Mouse (Mus musculus) gonadal fat pad, adult 2 months (tissue): Measurements from ENCODE around the gene Hmg20b. TPM values are rescaled to one million over a fixed set of nuclear protein-coding genes. Genes with fewer than 3 reads are reported as not detected.

Experiments used
- DNase-seq: peaks from one replicate; pipeline ENCODE4 v3.0.0-alpha.2; 2012; ENCODE audit warnings: low read depth
- polyA plus RNA-seq: library from polyadenylated mRNA; depleted of rRNA; stranded (reverse); fragments of >200 nt; gene quantifications from 2 replicates; pipeline ENCODE4 v1.2.3, GENCODE M21; 2012; rRNA removed

The Hmg20b gene
- 60.3 and 76.7 TPM in 2 replicates for polyA plus RNA-seq

DNA sequence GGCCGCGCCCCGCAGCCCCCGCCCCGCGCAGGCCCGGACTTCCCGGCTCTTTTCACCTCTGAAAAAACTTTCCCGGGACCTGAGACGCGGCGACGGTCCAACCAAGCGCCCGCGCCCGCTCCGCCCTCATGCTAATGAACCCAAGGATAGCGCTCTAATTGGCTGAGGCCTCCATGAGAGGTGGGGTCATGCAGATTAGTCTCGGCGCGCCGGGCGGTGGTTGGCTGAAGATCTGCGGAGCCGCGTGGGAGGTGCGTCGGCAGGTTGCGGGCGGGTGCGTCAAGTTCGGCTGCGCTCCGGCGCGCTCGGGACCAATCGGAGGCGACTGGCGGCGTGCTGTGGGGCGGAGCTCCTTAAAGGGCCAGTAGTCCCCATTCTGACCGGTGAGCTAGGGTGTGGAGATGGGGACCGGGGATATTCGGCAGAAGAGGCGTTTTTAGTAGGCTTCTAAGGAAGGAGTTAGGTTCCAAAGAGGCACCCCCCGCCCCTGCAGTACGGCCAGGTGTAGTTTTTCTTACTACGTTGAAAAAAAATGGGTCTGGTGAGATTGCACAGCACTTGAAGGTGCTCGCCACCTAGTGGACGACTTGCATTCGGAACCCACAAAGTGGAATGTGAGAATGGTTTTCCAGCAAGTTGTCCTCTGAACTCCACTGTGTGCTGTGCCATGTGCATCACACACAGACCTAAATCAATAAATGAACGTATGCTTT lies at the start of gene Hmg20b:
Hmg20b (minus strand) TSS at position 130 of the 713 bp plus-strand sequence.
- DNase-seq = peak; percentile 70

DNA sequence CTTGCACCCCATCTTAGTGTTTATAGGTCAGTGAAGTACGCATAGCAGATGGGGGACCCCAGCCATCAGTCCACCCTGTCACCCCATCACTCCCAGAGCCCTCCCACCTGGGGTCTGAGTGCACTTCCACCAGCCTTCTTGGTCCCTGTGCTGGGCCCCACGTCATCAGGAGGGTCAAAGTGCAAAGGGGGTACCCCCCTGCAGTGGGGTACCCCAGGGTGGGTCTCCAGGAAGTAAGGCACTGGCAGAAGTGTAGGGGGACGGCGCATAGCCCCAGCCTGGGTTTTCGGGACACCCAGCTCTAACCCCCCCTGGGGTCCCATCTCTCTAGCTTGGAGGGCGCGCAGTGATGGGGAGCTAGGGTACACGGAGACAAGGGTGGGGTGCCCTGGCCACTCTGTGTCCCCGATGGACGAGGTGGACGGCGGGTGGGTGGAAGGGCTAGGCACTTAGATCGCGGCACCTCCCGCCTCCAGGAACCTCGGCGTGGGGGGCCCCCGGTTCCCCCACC lies 49.6 kb upstream of the Hmg20b start:
- no peak for DNase-seq

DNA sequence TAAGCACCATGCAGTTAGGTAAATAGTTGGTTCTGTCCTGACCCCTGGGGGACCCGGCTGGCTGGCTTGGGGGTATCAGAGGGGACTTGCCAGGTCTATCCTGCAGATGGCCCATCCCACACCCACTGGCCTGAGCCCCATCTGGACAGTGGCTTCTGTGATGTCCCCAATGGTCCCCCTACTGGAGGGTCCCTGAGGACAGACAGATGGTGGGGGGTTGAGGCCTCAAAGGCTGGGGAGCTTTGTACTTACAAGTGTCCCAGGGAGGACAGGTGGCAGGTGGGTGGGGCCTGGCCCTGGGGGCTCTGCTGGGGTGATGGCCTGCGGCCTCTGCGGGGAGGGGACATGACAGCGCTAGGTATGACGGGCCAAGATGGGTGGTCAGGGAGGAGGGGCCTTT lies 49.0 kb upstream of the Hmg20b start:
- no peak for DNase-seq

DNA sequence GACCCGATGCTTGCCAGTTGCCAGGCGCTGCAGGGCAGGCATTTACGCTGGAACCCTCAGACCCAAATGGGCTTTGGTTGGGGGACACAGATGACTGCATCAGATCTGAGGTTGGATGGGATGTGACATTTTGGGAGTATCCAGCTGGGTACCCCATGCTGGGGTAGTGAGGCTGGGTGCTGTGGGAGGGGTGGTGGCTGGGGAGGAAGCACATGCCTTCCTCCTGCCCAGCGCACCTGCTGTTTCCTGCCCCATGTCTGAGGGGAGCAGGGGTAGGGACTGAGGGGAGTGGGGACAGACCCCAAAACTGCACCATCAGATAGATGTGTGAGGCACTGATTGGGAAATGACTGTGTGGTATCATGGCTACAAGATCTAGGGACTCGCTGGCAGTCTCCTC lies 46.5 kb upstream of the Hmg20b start:
- no peak for DNase-seq

DNA sequence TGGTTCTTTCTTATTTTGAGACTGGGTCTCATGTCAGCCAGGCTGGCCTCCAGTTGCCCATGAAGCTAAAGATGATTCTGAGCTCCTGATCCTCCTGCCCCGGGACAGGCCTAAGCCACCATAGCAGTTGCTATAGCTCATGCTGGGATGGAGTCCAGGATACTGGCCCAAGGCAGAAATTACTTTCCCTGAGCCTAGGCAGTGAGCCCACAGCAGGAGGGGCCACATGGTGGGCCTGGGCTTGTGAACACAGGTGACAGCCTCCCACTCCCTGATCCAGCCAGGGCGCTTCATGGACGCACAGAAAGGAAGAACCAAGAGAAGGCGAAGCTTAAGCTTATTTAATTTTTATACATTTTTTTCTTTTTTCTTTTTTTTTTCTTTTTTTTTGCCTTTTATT lies 45.6 kb upstream of the Hmg20b start:
- DNase-seq = no peak

DNA sequence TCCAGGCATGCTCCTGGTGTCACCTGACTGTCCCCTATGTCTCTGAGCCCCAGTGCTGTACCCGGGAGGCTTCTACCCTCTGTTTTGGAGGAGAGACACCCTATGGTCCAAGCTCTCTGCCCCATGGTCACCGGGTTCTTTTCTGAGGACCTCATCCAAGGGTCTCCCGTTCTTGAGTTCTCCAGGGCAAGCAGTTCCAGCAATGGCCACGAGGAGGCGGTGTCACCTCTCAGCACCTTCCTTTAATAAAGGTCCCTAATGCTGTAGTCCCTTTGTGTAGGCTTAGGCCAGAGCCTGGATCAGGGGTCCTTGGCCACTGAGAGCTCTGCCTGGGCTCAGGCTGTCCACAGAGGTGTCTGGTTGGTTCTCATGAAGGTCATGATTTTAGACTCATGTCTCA lies 44.8 kb upstream of the Hmg20b start:
- DNase-seq = no peak

DNA sequence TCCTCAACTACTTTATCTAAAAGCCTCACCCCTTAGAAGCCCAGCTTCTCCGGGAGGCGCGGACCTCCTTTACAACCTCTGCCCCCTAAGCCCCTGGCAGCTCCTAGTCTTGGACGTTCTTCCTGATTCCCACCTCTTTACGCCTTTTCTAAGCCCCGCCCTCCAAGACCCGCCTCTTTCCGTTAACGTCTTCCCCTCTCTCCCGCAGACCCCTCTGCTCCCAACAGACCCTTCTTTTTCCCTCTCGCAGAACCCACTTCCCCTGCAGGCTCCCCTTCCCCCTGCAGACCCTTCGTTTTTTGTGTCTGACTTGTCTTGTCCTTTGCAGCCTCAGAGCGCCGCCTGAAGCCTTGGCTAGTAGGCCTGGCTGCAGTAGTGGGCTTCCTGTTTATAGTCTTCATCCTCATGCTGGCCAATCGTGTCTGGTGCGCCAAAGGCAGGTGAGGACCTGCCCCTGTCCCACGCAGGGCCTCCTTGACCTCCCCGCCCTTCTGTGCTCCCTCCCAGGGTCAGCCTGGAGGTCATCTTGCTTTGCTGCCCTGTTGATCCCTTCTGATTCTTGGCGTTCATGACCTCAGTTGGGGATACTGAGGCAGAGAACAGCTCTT lies 43.3 kb upstream of the Hmg20b start:
- no peak for DNase-seq

DNA sequence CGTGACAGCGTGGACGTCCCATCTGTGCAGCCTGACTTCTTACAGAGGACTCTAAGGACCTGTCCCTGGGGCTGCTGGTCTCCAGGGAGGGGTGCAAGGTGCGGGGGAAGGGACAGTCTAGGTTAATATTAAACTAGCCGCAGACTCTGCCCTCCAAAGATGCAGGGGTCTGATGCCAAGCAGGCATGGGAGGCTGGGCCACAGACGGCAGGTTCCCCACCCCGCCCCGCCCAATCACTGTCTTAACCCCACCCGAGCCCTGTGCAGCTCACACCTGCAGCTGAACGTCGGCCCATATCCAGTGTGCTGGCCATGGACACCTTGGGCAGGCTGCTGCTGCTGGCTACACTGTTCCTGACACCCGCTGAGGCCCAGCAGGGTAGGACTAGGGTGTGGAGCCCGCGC lies 42.5 kb upstream of the Hmg20b start, which contains the start of gene Smim24:
Smim24 (plus strand) TSS at position 271 of the 405 bp plus-strand sequence.
- DNase-seq = no peak

DNA sequence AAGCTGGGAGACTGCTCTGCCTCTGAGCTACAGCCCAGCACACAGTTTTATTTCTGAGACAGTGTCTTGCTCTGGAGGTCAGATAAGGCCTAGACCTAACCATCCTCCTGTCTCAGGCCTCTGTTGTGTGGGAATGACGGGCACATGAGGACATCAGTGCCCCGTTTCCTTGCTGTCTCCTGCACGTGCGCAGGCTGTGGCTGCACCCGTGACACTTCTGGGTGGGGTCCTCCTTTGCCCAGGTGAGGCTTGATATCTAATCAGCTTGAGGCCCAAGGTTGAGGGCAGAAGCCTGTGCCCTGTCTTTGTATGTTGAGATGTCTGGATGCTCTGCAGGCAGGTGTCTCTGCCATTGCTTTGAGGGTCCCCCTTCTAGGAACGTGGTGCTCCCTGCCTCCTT lies 42.0 kb upstream of the Hmg20b start:
- no peak for DNase-seq

DNA sequence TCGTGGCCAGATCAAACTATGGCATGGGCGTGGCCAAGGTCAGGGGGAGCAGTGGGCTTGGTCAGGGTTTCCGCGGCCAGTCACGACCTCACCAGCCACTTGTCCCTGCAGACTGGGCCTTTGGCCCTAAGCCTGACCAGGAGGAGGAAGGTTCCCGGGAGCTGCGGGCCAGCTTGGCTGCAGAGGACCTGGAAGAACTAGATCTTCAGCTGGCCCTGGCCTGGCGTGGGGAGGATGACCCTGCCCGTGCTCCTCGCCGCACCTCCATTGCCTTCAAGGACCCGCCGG lies 40.3 kb upstream of the Hmg20b start:
- DNase-seq = no peak

DNA sequence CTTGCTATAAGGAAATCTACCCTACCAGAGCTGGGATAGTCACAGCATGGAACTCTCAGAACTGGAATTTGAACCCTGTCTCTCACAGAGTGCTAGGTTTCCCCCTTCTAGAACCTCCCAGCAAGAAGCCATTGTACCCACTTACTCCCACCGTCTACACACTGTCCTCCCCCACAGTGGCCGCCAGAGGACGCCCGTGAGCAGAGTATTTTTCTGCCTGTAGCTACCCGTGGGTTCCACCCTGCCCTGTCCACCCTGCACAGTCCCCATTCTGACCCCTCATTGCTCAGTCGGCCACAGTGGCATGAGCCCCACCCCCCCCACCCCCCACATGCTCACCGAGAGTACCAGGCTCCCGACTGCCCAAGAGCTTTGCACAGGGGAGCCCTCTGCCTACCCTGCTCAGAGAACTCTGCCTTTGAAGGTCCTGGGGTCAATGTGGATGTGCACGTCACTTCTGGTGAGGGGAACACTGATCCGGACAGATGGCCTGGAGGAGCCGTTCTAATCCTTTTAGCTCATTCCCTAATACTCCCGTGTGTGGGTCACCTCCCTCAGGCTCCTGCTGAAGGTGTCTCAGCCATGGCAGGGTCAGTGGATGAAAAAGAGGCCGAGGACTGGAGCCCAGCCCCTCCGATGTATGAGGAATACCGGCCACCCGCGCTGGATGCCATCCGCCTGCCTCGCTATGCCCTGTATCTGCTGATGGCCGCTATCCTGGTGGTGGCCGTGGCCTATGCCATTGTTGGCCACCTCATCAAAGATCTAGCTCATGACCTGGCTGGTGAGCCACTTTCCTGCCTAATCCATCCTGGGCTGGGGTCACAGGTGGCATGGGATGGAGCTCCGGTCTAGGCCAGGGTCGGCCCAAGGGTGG lies 39.8 kb upstream of the Hmg20b start:
- DNase-seq = no peak

DNA sequence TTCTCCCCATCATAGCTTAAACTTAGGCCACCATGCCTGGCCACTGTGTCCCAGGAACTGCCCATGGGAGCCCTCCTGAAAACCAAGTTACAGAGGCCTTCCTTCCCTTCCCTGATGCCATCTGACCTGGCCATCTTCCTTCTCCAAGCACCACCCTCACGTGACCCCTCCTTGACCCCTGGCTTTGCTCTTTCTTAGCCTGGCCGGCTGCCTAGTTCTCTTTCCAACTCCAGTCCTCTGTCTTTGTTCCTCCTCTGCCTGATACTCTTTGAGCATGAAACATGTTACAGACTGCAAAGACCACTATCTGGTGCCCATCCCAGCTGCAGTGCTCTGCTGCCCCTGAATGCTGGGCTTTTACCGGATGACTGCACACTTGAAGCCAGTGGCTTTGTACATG lies 39.1 kb upstream of the Hmg20b start:
- no peak for DNase-seq

DNA sequence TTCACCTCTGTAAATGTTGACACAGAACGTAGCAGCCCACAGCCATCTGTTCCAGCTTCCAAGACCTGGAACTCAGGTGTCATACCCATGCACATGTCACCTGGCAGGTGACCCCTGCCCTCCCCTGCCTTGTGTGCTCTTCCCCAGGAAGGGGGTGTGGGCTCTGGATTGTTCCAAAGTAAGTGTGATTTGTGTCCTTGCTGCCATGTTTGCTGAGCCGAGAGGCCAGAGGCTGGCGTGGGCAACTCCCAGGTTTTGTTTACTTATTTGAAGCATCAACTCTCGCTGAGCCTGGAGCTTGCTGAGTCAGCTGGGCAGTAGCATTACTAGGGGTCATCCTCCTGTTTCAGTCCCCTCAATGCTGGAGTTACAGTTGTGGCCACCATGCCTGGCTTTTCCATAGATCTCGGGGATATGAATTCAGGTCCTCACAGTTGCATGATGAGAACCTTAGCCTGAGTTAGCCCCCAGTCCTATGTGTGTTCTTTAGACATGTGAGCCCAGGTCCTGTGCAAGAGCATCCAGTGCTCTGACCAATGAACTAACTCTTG lies 38.3 kb upstream of the Hmg20b start, which contains the start of gene Gm48552:
Gm48552 (plus strand) TSS at position 501 of the 551 bp plus-strand sequence.
- no peak for DNase-seq

DNA sequence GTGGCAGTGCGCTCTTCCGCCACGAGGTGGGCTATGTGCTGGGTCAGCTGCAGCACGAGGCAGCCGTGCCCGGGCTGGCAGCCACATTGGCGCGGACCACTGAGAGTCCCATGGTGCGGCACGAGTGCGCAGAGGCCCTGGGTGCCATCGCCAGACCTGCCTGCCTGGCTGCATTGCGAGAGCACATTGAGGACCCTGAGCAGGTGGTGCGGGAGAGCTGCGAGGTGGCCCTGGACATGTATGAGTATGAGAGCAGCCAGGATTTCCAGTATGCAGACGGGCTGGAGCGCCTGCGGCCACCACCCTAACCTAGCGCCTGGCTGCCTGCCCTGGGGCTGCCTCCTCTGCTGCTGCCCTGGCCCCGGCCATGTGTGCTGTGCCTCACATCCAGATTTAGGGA lies 37.4 kb upstream of the Hmg20b start:
- DNase-seq = no peak

DNA sequence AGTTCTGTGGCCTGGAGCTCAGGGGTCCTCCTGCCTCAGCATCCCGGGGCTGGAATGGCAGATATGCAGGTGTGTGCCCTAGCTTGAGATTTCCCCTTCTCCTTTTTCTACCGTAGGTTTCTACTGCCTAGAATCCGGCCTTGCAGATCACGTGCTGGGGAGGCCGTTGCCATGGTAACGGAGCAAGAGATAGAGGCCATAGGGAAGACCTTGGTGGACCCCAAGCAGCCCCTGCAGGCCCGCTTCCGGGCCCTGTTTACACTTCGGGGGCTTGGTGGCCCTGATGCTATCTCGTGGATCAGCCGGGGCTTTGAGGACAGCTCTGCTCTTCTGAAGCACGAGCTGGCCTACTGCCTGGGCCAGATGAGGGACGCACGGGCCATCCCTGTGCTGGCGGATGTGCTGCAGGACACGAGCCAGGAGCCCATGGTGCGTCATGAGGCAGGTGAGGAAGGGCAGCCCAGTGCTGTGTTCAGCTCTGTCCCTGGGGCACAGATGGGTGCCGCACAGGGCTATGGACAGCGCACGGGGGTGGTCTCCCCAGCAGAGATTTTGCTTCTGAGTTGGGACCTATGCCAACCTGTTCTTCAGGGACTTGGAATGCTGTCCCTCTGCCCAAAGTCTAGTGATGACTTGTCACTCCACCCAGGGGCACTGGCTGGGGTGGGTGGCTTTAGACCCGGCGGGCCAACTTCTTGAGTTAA lies 35.5 kb upstream of the Hmg20b start:
- DNase-seq = no peak

DNA sequence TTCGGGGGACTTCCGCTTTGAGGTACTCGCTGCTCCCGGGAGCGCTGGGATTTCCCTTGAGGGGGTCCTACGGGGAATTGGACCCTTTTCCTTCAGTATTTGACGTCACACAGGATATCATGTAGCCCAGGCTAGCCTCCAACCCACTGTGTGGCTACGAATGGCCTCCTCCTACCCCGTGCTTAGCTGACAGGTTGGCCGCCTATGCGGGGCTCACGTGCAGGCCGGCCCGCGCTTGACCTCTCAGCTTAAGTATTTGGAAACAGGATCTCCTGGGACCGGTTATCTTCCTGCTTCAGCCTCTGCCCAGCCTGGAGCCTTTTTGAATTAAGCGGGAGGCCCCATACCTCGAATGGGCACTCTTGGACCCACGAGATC lies 34.3 kb upstream of the Hmg20b start:
- DNase-seq = no peak

DNA sequence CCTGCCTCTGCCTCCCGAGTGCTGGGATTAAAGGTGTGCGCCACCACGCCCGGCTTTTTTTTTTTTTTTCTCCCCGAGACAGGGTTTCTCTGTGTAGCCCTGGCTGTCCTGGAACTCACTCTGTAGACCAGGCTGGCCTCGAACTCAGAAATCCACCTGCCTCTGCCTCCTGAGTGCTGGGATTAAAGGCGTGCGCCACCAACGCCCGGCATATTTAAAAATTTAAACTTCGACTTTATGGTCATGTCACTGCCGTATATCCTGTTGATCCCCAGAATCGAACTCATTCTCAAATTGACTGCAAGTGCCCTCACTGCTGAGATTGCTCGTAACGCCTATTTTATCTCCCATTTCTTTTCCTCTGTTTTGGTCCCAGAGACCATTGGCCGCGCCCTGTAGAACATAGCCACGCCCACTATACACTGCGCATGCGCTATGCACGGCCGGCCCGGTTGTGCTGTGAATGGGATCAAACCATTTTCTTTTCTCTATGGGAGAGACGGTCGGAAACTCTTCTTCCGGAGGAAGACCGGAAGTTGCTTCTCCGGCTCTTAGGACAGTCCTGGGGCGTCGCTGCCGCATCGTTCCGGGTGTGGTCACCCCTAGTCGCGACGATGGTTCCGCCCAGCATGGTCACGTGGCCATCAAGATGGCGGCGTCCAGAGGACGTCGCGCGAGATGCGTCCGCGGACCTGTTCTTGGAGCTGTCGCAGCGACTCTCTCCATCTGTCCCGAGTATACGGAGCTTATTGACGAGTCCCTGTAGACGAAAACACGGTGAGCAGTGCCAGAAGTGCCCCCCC lies 33.7 kb upstream of the Hmg20b start, which contains the start of the genes Dohh and Gm48551:
Dohh (plus strand) TSS at position 627 of the 803 bp plus-strand sequence.
Gm48551 (plus strand) TSS at position 665 of the 803 bp plus-strand sequence.
- DNase-seq = peak; percentile 86

DNA sequence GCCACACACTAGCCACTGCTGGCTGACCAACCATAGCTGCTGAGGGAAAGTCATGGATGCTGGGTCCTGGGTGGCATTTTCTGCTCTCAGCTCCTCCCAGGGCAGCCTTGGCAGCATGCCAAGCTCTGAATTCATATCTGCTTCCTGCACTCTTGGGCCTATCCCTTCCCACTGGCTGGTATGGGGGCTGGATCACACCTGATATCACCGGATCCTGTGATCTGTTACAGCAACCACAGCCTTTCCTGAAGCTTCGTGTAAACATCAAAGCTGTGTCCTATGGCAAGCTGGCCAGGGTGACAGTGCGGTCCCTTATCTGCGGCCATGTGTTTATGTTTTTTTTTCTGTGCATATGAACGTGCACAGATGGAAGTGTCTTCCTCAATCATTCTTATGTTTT lies 31.8 kb upstream of the Hmg20b start:
- DNase-seq = no peak

DNA sequence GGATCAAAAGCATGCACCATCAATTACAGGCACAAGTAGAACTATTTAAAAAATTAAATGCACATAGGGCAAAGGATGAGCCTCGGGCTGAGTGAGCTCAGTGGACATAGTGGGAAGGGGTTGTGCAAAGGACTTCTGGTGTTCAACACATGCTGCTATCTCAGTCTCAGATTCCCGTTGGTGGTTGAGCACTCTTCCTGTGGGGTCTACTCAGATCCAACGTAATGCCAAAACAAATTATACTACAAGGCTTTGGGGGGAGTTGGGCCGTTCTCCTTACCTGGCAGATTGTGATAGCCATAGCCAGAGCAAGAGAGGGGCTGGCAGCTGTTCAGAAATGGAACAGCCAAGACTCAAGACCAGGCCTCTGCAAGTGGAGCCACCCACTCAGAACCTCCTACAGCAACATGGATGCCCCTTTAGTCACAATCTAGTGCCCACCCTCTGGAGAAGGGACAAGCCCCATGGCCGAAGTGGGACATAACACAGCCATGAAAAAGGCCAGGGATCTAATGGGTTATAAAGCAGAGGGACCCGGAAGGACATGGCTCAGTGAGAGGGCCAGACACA lies 29.6 kb upstream of the Hmg20b start:
- no peak for DNase-seq

DNA sequence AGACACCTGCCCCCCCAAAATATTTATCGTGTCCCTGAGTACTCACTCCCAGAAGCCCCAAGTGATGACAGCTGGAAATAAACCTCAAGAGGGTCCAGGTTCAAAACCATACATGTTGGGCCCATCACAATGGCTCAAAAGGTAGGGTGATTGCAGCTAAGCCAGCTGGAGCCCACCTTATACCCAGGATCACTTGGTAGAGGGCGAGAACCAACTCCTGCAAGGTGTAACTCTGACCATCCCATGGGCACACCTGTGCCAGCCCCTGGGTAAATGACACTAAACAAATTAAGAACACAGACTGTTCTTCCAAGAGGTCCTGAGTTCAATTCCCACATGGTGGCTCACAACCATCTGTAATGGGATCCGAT lies 28.9 kb upstream of the Hmg20b start:
- DNase-seq = no peak
